Mouse (Mus musculus) ES-E14 (cell line): ENCODE measurements at regions not wholly inside any gene's neighbourhood (a gene's known extent, or its start where the extent isn't known, plus 50 kb on each side); places are given as distances from the start of the nearest gene placed in this dataset.

Experiments used
- CHD2 ChIP-seq: IDR thresholded peaks from 2 replicates; pipeline ENCODE4 v1.6.1; 2014; ENCODE audit warnings: mild to moderate bottlenecking, low read depth, low read length, inconsistent platforms
- HCFC1 ChIP-seq: IDR thresholded peaks from 2 replicates; pipeline ENCODE4 v1.6.1; 2012; ENCODE audit warnings: low read length, inconsistent platforms, borderline replicate concordance; ENCODE audit not compliant: insufficient read depth
- MAFK ChIP-seq: IDR thresholded peaks from 2 replicates; pipeline ENCODE4 v1.6.1; 2014; ENCODE audit warnings: mild to moderate bottlenecking, low read depth, low read length, inconsistent platforms; ENCODE audit not compliant: insufficient read depth
- ZC3H11A ChIP-seq: IDR thresholded peaks from 2 replicates; pipeline ENCODE4 v1.6.1; 2012; ENCODE audit warnings: low read depth, mild to moderate bottlenecking, inconsistent platforms, low read length, borderline replicate concordance

DNA sequence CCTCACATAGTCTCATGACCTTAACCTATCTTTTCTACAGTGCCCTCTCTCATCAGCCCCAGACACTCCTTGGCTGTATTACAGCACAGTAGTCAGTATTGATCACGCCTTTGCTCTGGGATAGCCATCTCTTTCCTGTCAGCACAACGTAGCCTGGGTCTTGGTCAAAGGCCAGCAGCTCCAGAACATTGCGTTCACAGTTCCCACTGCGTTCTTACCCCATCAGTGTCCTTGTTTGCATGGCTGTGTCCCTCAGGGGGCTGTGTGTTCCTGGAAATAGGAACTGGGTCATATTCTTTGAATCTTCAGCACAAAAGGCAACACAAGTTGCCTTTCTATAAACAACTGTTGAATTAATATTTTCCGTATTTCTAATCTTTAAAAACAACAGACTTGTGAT, 602.0 kb upstream of the Igfbp3 start:
- TF ChIP-seq HCFC1 (no peak), CHD2 (no peak), MAFK (no peak), ZC3H11A (no peak)
